Mouse (Mus musculus): ENCODE measurements around the gene Tnnc1.

The Tnnc1 gene

GRCm38 (mm10) chr14:31215157-31216002, 7.3 kb downstream of the Tnnc1 start:
- DNase-seq: peak; percentile 82

- no peak for DNase-seq
Measured at GRCm38 (mm10) chr14:31216846-31217245, 8.7 kb downstream of the Tnnc1 start, which contains the start of gene Nisch. Gene Nisch, minus strand, starts transcription at chr14:31216946.

DNA sequence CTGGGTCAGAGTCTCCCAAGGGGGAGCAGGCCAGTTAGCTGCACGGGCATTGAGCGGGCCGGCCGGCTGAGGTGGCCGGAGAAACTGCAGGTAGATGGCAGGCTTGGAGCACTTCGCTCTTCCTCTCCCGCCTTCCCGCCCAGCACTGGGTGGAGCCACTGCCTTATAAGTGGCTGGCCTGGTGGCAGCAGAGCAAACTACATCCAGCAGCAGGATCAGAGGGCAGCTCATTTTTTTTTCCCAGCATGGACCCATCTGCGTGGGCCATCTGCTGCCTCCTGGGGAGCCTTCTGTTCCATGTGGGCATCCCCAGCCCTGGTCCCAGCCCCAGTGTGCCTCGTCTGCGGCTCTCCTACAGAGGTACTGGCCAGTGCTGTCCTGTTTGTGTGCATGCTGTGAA, 9.6 kb downstream of the Tnnc1 start, which contains the start of gene Sema3g:
Sema3g (plus strand) TSS at position 195 of the 400 bp plus-strand sequence.
- DNase-seq: peak; percentile 85

- peak; percentile 23 for DNase-seq
Measured at GRCm38 (mm10) chr14:31226978-31227377, 18.9 kb downstream of the Tnnc1 start.

- DNase-seq: peak; percentile 51
Measured at GRCm38 (mm10) chr14:31228234-31228633, 20.1 kb downstream of the Tnnc1 start.

GRCm38 (mm10) chr14:31230442-31230841, 22.3 kb downstream of the Tnnc1 start:
- DNase-seq: no peak

- no peak for DNase-seq
Measured at GRCm38 (mm10) chr14:31232404-31233069, 24.4 kb downstream of the Tnnc1 start.

GRCm38 (mm10) chr14:31233070-31233995, 25.2 kb downstream of the Tnnc1 start:
- DNase-seq: peak; percentile 57

- DNase-seq: peak; percentile 83
Measured at GRCm38 (mm10) chr14:31233996-31234591, 26.0 kb downstream of the Tnnc1 start.

DNA sequence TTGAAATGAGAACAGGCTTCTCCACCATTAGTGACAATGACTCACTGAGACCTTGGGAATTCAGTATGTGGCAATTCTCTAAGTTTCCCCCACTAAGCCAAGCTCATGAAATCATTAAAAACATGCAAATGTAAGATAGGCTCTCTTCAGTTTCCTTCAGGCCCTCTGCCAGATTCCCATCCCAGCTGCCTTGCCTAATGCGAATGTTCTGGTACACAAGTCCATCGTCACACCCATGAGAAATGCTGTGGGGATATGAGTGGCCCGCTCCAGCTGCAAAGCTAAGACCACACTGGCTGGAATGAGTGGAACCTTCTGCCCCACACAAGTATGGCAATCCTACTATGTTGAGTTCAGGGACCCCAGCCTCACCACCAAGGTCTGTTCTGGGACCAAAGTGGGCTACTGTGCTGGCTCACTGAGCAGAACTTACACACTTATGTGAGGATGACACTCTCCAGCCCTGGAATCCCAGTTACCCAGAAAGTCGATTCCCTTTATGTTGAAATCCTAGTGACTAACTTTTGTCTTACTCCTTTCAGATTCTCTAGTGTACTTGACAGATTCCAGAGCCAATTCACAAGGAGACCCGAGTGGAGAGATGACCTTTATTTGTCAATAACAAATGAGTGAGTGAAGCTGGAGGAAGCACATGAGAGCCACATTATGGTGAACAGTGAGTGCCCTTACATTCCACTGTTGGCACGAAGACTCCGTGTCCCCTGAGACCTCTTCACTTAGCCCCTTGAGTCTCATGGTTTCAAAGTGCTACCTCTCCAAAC, 29.2 kb downstream of the Tnnc1 start:
- no peak for DNase-seq

- DNase-seq: no peak
Measured at GRCm38 (mm10) chr14:31240528-31240927, 32.4 kb downstream of the Tnnc1 start.

DNA sequence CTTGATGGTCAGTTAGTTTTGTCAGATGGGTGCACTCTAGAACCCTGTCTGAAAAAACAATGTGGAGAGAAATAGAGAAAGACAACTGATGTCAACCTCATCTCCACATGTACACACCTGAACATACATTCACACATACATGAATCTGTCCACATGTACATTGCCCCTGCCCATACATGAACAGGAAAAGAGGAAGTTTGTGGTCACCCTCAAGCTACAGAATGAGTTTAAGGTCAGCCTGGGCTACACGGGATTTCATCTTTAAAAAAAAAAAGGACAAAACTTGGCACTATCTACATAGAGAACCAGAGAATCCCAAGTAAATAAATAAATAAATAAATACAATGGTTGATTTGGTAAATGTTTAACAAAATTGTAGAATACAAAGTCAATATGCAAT, 36.7 kb downstream of the Tnnc1 start:
- no peak for DNase-seq

DNA sequence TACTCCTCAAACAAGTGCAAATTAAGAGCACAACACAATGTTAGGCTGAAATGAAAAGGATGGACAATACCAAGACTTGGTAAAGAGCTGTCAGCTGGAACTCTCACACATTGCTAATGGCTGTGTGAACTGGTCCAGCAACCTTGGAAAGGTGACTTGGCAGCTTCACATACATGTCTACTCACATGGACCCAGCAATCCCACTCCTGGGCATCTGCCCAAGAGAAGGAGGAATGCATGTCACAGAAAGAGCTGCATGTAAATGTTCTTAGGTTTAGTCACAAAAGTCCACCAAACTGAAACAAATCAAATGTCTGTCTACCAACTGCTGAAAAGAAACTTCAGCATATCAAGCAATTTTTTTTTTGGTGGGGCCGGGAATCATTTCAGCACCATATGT, 37.8 kb downstream of the Tnnc1 start:
- DNase-seq: no peak

GRCm38 (mm10) chr14:31248396-31248795, 40.3 kb downstream of the Tnnc1 start:
- peak; percentile 58 for DNase-seq

GRCm38 (mm10) chr14:31250222-31251083, 42.3 kb downstream of the Tnnc1 start:
- DNase-seq: no peak

DNA sequence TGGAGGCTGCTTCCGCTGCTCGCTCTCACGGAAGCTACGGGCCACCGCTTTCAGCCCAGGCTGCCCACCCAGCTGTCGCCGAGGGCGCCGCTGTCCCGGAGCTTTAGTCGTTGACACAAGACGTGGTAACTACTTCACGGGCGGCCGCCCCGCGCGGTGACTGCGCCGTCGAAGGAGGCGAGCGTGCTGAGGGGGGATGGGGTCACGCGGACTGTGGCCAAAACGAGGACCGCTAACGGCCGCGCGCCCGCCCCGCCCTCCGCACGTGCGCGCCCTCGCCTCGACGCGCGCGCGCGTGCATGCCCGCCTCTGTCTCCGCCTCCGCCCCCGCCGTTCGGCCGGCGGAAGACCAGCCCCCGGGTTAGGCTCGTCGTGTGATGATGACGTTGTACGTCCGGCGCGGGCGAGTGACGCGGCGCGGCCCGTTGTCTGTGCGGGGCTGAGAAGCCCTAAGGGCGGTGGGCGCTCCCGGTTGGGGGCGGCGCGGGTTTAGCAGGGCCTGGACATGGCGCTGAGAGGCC, 43.0 kb downstream of the Tnnc1 start, which contains the start of the genes Phf7 and Bap1:
Phf7 (minus strand) TSS at position 234 of the 521 bp plus-strand sequence.
Bap1 (plus strand) TSS at position 367 of the 521 bp plus-strand sequence.
- peak; percentile 94 for DNase-seq

- no peak for DNase-seq
Measured at GRCm38 (mm10) chr14:31251626-31252025, 43.5 kb downstream of the Tnnc1 start.

DNA sequence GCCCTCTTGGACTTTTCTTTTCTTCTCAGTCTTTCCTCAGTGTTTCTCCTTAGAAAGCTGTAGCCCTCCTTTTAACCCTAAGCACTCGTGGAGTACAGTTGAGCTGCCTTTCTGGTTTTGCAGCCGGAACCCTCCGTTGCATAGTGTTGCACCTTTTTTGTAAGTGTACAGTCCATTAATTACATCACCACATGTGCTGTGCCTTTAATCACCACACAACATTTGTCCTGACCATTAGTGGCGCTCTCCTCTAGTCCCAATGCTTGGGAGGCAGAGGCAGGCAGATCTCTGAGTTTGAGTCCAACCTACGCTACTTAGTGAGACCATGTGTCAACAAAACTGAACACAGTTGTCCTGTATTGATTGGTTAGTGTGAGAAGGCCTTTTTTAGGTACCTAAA, 44.0 kb downstream of the Tnnc1 start:
- DNase-seq: no peak

DNA sequence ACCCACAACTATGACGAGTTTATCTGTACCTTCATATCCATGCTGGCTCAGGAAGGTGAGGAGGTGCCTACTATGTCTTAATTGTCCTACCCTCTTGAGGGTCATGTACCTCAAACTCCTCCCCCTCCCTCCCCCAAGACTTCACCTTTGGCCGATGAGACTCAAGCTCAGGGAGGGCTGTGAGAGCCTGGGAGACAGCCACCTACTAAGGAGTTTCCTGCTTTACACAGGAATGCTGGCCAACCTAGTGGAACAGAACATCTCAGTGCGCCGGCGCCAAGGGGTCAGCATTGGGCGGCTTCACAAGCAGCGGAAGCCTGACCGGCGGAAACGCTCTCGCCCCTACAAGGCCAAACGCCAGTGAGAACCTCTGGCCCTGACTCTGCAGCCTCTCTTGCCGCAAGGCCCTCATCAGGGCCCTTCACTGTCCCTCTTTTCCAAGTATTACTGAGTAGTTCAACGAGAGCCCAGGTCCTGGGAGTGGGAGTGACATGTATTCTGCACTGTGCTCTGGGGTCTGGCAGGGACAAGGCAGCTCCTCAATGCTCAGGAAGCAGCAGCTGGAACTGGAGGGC, 50.5 kb downstream of the Tnnc1 start:
- DNase-seq: peak; percentile 85

DNA sequence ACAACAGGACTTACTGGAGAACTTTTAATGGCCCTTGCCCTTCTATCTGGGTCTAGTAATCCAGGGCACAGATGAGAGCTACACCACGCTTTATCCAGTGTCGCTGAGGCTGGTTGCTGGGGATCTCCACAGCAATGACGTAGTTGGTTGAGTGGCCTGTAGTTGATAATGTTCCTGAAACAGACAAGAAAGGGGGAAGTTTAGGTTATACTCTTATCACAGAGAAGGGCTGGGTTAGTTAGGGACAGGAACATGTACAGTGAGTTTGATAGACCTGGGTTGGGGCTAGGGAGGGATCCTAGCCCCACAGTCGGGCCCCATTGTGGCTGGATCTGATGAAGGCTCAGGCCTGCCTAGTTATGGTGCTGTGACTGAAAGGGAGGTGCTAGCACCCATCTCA, 52.3 kb downstream of the Tnnc1 start:
- no peak for DNase-seq

Measured in kidney, adult 9 months (tissue).